ENCODE assay signal across 18 mouse cellular contexts in genomic region chr7:46200021-46200420, GRCm38 (mm10). TPM values are rescaled to one million over a fixed set of nuclear protein-coding genes. Genes with fewer than 3 reads are reported as not detected.
DNase-seq lines count a peak whose midpoint lies in the region; TF ChIP-seq lines count a peak whose summit lies in the region.
"Had no signal": no experiment of that assay in that cellular context is flagged by ENCODE, and none has a peak within 500 bp of the region (broad histone marks: within the 10 kb centered on the region; RNA-seq: fewer than 3 reads in every experiment).

No protein-coding gene starts in this region.

- H3K4me3 ChIP-seq in gastrocnemius, adult 2 months, result no peak overlapping the region
- H3K4me3 ChIP-seq: embryonic facial prominence, embryonic 12.5 days; forebrain, embryonic 15.5 days; heart, embryonic 12.5 days; hindbrain, embryonic 10.5 days had no signal

- intact Hi-C loops in gastrocnemius, adult 2 months (cut with DNase I), result loop anchor here (5.0 kb wide), 1 partner anchor 83 kb away; no protein-coding TSS in a partner anchor

- peak; percentile 21 for DNase-seq in gastrocnemius, adult 2 months
- no peak for DNase-seq in gastrocnemius, adult 8-10 months (ENCODE audit: low spot score in 2 of 2)
- DNase-seq in thymus, postnatal 25 days, result peak; percentile 12
- DNase-seq in thymus, postnatal 10 days (ENCODE audit: low spot score in 2 of 2), result no peak
- DNase-seq in thymus, postnatal 36 days, result peak; percentile 3 to 23
- DNase-seq in adrenal gland, postnatal 25 days, result no peak
- DNase-seq: adrenal gland, adult 8-10 months; cerebellum, adult 11-12 months; cerebellum, postnatal 25 days; gastrocnemius, postnatal 25 days had no signal

- TF ChIP-seq CTCF in gastrocnemius, adult 2 months (IDR thresholded peaks at IDR 0.05), result no peak

- H3K27ac ChIP-seq in gastrocnemius, adult 2 months, result no peak overlapping the region
- H3K27ac ChIP-seq: embryonic facial prominence, embryonic 12.5 days; forebrain, embryonic 15.5 days; hindbrain, embryonic 10.5 days; hindbrain, embryonic 14.5 days had no signal

RNA-seq across cellular contexts. Expression of gene Abcc8, which starts 20.2 kb away (rescaled TPM):
- 1 to 10 TPM; 2.4 to 4.2 TPM for total RNA-seq in gastrocnemius, adult 2 months (2021)
- total RNA-seq in gastrocnemius, adult 8-10 months (2022), result 1 to 10 TPM; 3.0 to 6.3 (median 4.2) TPM
- 1.0 and 1.8 TPM in 2 replicates for total RNA-seq in adrenal gland, postnatal 25 days (2021)
- total RNA-seq: granulocyte monocyte progenitor cell, adult 5-6 weeks had no signal

RNA-seq across cellular contexts. Expression of gene Ush1c, which starts 38.3 kb away (rescaled TPM):
- 1 to 10 TPM; 6.2 to 9.7 TPM for total RNA-seq in gastrocnemius, adult 2 months (2021)
- 10 to 100 TPM in 1 of 4 experiments, 1 to 10 TPM in 3; 5.6 to 11.4 (median 7.0) TPM for total RNA-seq in gastrocnemius, adult 8-10 months (2022)
- 2.5 and 2.7 TPM in 2 replicates for total RNA-seq in adrenal gland, postnatal 25 days (2021)
- total RNA-seq: granulocyte monocyte progenitor cell, adult 5-6 weeks had no signal

RNA-seq across cellular contexts. Expression of gene Otog, which starts 40.8 kb away (rescaled TPM):
- 1 to 10 TPM in 1 of 2 experiments, under 1 TPM in 1; 0.33 to 1.2 TPM for total RNA-seq in gastrocnemius, adult 2 months (2021)
- under 1 TPM; 0.39 to 0.88 (median 0.65) TPM for total RNA-seq in gastrocnemius, adult 8-10 months (2022)
- 2.3 and 2.4 TPM in 2 replicates for total RNA-seq in adrenal gland, postnatal 25 days (2021)
- total RNA-seq: adrenal gland, postnatal 4 days; granulocyte monocyte progenitor cell, adult 5-6 weeks; heart, postnatal 25 days had no signal

Comparison
In these comparisons a context has a peak if more than half of its experiments do, and no peak if none do; other contexts are left out.
1. DNase-seq: peak in gastrocnemius, adult 2 months (single experiment), thymus, postnatal 25 days (single experiment) and thymus, postnatal 36 days (2 of 2); none in gastrocnemius, adult 8-10 months (0 of 2), thymus, postnatal 10 days (0 of 2) and adrenal gland, postnatal 25 days (single experiment).